Mouse (Mus musculus) megakaryocyte, embryonic 14.5 days (primary cell): ENCODE results near the gene Col7a1. TPM values are rescaled to one million over a fixed set of nuclear protein-coding genes. Genes with fewer than 3 reads are reported as not detected.

ENCODE experiments used
- H3K27me3 ChIP-seq: replicated peaks from 2 replicates; pipeline ENCODE3; 2012; ENCODE audit warnings: inconsistent platforms
- H3K36me3 ChIP-seq: replicated peaks from 2 replicates; pipeline ENCODE3; 2012; ENCODE audit warnings: low read length, inconsistent platforms, mixed read lengths
- H3K4me1 ChIP-seq: 2 replicates; pipeline ENCODE4 v1.6.1; 2012; ENCODE audit warnings: inconsistent platforms
- H3K4me3 ChIP-seq: replicated peaks from 2 replicates; pipeline ENCODE3; 2012; ENCODE audit warnings: moderate library complexity, mild to moderate bottlenecking, inconsistent platforms
- H3K9me3 ChIP-seq: 2 replicates; pipeline ENCODE4 v1.6.1; 2012; ENCODE audit warnings: inconsistent platforms
- FLI1 ChIP-seq: IDR thresholded peaks from 2 replicates; pipeline ENCODE4 v1.6.1; 2012; ENCODE audit warnings: low read length, inconsistent platforms, mixed read lengths
- GATA1 ChIP-seq: IDR thresholded peaks from 3 replicates; pipeline ENCODE4 v1.6.1; 2012; ENCODE audit warnings: mixed read lengths, low read length, inconsistent platforms, borderline replicate concordance
- polyA plus RNA-seq: library from polyadenylated mRNA; stranded (reverse); fragments of >175 nt; gene quantifications from 2 replicates; pipeline ENCODE4 v1.2.3, GENCODE M21; 2012; ENCODE audit warnings: low replicate concordance; ENCODE audit not compliant: insufficient read depth

Gene Col7a1
- polyA plus RNA-seq, 1 experiment = 0.36 TPM

GRCm38 (mm10) chr9:108992620-108993361, 39.4 kb downstream of the Col7a1 start:
- Histone ChIP-seq H3K4me1 (peaks cover 92% of the 10 kb centered on the region), H3K9me3 (no peaks in the 10 kb centered on the region; the same call in 1 of the 2 replicates), H3K4me3 (peak overlapping the region; percentile 67), H3K27me3 (peaks cover 1% of the 10 kb centered on the region), H3K36me3 (peaks cover 7% of the 10 kb centered on the region)
- TF ChIP-seq GATA1 = no peak

DNA sequence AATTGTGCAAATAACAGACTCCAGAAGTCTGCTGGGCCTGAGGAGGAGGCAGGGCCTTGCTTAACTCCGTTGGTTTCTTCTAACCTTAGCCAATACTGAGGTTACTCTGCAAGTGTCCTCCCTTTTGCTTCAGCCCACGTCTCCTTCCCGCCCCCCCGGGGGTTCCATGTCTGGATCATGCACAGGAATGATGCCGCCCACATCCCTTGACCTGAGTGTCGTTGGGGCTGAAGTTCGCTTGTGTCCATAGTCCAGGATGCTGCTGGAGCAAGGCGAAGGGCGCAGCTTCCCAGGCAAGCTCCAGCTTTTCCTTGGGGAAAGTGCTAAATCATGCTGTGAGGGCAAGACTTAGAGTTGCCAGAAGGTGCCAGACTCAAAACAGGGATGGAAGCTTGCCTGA, 43.0 kb downstream of the Col7a1 start:
- Histone ChIP-seq H3K36me3 (peaks cover 7% of the 10 kb centered on the region), H3K9me3 (no peaks in the 10 kb centered on the region; the same call in 1 of the 2 replicates), H3K27me3 (no peaks in the 10 kb centered on the region), H3K4me1 (peaks cover 88% of the 10 kb centered on the region), H3K4me3 (peak overlapping the region; percentile 10)
- no peak for TF ChIP-seq FLI1
- no peak for TF ChIP-seq GATA1

GRCm38 (mm10) chr9:108998287-108999166, 45.1 kb downstream of the Col7a1 start:
- peaks cover 74% of the 10 kb centered on the region for H3K4me1 ChIP-seq
- no peaks in the 10 kb centered on the region for H3K27me3 ChIP-seq
- H3K9me3 ChIP-seq = no peaks in the 10 kb centered on the region; the same call in 1 of the 2 replicates
- peaks cover 10% of the 10 kb centered on the region for H3K36me3 ChIP-seq
- TF ChIP-seq GATA1 (no peak), FLI1 (no peak)
- peak overlapping the region; percentile 53 for H3K4me3 ChIP-seq

- Histone ChIP-seq H3K4me1 (peaks cover 74% of the 10 kb centered on the region), H3K27me3 (no peaks in the 10 kb centered on the region), H3K4me3 (peak overlapping the region; percentile 54), H3K36me3 (peaks cover 4% of the 10 kb centered on the region), H3K9me3 (no peaks in the 10 kb centered on the region)
- no peak for TF ChIP-seq GATA1
- TF ChIP-seq FLI1 = no peak
Measured at GRCm38 (mm10) chr9:108999167-108999526, 45.8 kb downstream of the Col7a1 start.

DNA sequence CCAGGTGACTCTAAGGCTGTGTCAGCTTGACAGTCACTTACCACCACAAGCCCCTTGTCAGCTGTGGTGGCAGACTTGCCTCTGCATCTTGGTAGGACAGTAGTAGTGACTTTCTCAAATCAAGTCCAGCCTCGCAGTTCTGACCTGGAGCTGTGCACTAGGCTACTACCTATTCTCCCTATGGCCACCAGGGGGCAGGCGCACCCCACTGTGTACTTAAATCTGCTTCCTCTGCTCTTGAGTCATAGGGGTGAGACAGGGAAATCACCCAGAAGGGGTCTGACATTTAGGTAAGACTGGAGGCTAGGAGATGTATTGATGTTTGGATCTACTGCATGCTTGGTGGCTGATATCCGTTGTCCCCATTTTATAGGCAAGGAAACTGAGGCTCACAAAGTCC, 47.3 kb downstream of the Col7a1 start:
- no peak for TF ChIP-seq GATA1
- TF ChIP-seq FLI1 = no peak
- Histone ChIP-seq H3K27me3 (no peaks in the 10 kb centered on the region), H3K4me3 (no peak overlapping the region), H3K4me1 (peaks cover 70% of the 10 kb centered on the region), H3K9me3 (no peaks in the 10 kb centered on the region), H3K36me3 (peaks cover 8% of the 10 kb centered on the region)

- peaks cover 75% of the 10 kb centered on the region for H3K4me1 ChIP-seq
- no peak overlapping the region for H3K4me3 ChIP-seq
- H3K9me3 ChIP-seq = no peaks in the 10 kb centered on the region
- no peaks in the 10 kb centered on the region for H3K27me3 ChIP-seq
- H3K36me3 ChIP-seq = peaks cover 25% of the 10 kb centered on the region
- TF ChIP-seq GATA1 (no peak), FLI1 (no peak)
Measured at GRCm38 (mm10) chr9:109003201-109003600, 49.8 kb downstream of the Col7a1 start.

- Histone ChIP-seq H3K4me3 (peak overlapping the region; percentile 80), H3K36me3 (peaks cover 53% of the 10 kb centered on the region), H3K9me3 (no peaks in the 10 kb centered on the region), H3K4me1 (peaks cover 82% of the 10 kb centered on the region), H3K27me3 (no peaks in the 10 kb centered on the region)
- TF ChIP-seq GATA1 = no peak
- TF ChIP-seq FLI1 = no peak
Measured at GRCm38 (mm10) chr9:109007025-109007780, 53.8 kb downstream of the Col7a1 start.

DNA sequence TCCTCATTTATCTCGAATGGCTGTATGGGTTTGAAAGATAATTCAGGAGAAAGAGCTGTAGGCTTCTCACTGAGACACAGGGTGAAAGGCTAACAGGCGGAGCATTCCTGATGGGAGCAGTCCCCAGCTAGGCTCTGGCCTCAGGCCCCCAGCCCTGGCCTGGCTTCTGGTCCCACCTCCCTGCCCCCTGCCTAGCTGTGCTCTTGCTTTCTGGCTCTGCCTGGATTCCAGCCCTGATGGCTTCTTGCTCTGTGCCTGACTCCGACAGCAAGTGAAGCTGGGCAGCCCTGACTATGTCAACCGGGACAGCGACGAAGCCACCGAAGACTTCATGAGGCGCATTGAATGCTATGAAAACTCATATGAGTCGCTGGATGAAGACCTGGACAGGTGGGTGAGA, 54.7 kb downstream of the Col7a1 start:
- H3K4me1 ChIP-seq = peaks cover 86% of the 10 kb centered on the region
- TF ChIP-seq GATA1 = no peak
- TF ChIP-seq FLI1 = no peak
- H3K4me3 ChIP-seq = peak overlapping the region; percentile 76
- no peaks in the 10 kb centered on the region for H3K9me3 ChIP-seq
- H3K36me3 ChIP-seq = peaks cover 52% of the 10 kb centered on the region
- H3K27me3 ChIP-seq = no peaks in the 10 kb centered on the region

DNA sequence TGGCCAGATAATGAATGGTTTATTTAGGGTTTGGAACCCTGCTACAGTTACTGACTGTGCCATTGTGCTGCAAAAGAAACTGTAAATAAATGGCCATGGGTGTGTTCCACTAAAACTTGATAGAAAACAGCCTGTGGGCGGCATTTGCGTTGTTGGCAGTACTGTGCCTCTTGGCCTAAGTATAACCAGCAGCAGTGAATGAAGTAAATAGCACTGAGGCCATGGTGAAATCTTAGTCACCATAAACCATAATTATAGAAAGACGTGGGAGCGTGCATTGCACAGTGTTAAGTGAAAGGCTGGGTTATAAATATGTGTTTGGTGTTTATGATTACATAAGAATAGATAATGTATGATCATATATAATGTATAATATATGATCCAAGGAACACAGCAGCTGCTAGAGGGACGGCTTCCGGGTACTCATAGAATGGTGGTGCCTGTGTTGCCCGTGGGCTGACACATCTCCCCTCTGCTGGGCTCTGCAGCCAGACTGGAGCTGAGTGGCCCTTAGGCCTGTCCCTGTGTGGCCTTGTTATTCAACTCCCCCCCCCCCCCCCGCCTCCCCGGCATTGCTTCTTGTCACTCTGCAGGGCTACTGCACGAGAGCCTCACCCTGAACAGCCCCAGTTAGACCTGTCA, 55.7 kb downstream of the Col7a1 start:
- H3K4me3 ChIP-seq = peak overlapping the region; percentile 87
- peaks cover 90% of the 10 kb centered on the region for H3K4me1 ChIP-seq
- H3K9me3 ChIP-seq = no peaks in the 10 kb centered on the region
- TF ChIP-seq FLI1 = no peak
- H3K27me3 ChIP-seq = no peaks in the 10 kb centered on the region
- H3K36me3 ChIP-seq = peaks cover 62% of the 10 kb centered on the region
